Mouse (Mus musculus): ENCODE measurements at regions not wholly inside any gene's neighbourhood (a gene's known extent, or its start where the extent isn't known, plus 50 kb on each side); places are given as distances from the start of the nearest gene placed in this dataset.

- no peaks in the 10 kb centered on the region for H3K36me3 ChIP-seq (ENCODE audit: control insufficient read depth, insufficient read depth, low read length)
- H3K27me3 ChIP-seq (ENCODE audit: control insufficient read depth, insufficient read depth, low read length): no peaks in the 10 kb centered on the region
- H3K9me3 ChIP-seq (ENCODE audit: control insufficient read depth, low read length): no peaks in the 10 kb centered on the region
- no peak for DNase-seq (ENCODE audit: low spot score)
- no peak overlapping the region for H3K27ac ChIP-seq (replicated peaks; ENCODE audit: low read depth, low read length)
- no peak overlapping the region for H3K4me2 ChIP-seq (ENCODE audit: low read depth, severe bottlenecking)
- ATAC-seq (ENCODE audit: insufficient number of reproducible peaks, low FRiP score, low TSS enrichment, low read depth): no peak
- H3K9ac ChIP-seq (ENCODE audit: low read length): no peak overlapping the region
- 92% methylated on average over 1 of the region's 1 CpGs for WGBS
- H3K4me3 ChIP-seq (ENCODE audit: low read depth, low read length): no peak overlapping the region
- no peaks in the 10 kb centered on the region for H3K4me1 ChIP-seq (ENCODE audit: control insufficient read depth, insufficient read depth, low read length)
Measured at GRCm38 (mm10) chr4:69197577-69197976, 243.4 kb upstream of the Brinp1 start.

- Histone ChIP-seq H3K4me2 (ENCODE audit: low read depth, severe bottlenecking) (peak overlapping the region; percentile 54), H3K36me3 (ENCODE audit: control insufficient read depth, insufficient read depth, low read length) (no peaks in the 10 kb centered on the region), H3K9ac (ENCODE audit: low read length) (no peak overlapping the region), H3K4me3 (ENCODE audit: low read depth, low read length) (peak overlapping the region; percentile 32; the same call in 1 of the 2 replicates), H3K9me3 (ENCODE audit: control insufficient read depth, low read length) (no peaks in the 10 kb centered on the region), H3K4me1 (ENCODE audit: control insufficient read depth, insufficient read depth, low read length) (no peaks in the 10 kb centered on the region), H3K27me3 (ENCODE audit: control insufficient read depth, insufficient read depth, low read length) (no peaks in the 10 kb centered on the region), H3K27ac (replicated peaks; ENCODE audit: low read depth, low read length) (no peak overlapping the region)
- ATAC-seq (ENCODE audit: insufficient number of reproducible peaks, low FRiP score, low TSS enrichment, low read depth) (no peak), DNase-seq (ENCODE audit: low spot score) (no peak)
- 93% methylated on average over 1 of the region's 1 CpGs for WGBS
Measured at GRCm38 (mm10) chr4:69196094-69196493, 241.9 kb upstream of the Brinp1 start.

GRCm38 (mm10) chr4:69195645-69196044 is 241.4 kb upstream of the Brinp1 start:
- 1% methylated on average over 13 of the region's 13 CpGs for WGBS
- no peaks in the 10 kb centered on the region for H3K4me1 ChIP-seq (ENCODE audit: control insufficient read depth, insufficient read depth, low read length)
- H3K36me3 ChIP-seq (ENCODE audit: control insufficient read depth, insufficient read depth, low read length): no peaks in the 10 kb centered on the region
- peak overlapping the region; percentile 53 for H3K9ac ChIP-seq (ENCODE audit: low read length)
- ATAC-seq (ENCODE audit: insufficient number of reproducible peaks, low FRiP score, low TSS enrichment, low read depth): peak; percentile 67; the same call in 1 of the 2 replicates
- H3K4me3 ChIP-seq (ENCODE audit: low read depth, low read length): peak overlapping the region; percentile 32
- no peaks in the 10 kb centered on the region for H3K27me3 ChIP-seq (ENCODE audit: control insufficient read depth, insufficient read depth, low read length)
- H3K9me3 ChIP-seq (ENCODE audit: control insufficient read depth, low read length): no peaks in the 10 kb centered on the region
- no peak overlapping the region for H3K27ac ChIP-seq (replicated peaks; ENCODE audit: low read depth, low read length)
- peak; percentile 79 for DNase-seq (ENCODE audit: low spot score)
- peak overlapping the region; percentile 54 for H3K4me2 ChIP-seq (ENCODE audit: low read depth, severe bottlenecking)

All from limb, embryonic 11.5 days (tissue).